Mouse (Mus musculus): ENCODE data around the gene Wnk3. TPM values are rescaled to one million over a fixed set of nuclear protein-coding genes. Genes with fewer than 3 reads are reported as not detected.
A peak's percentile ranks its signal among the peaks of the same experiment; 100 is the strongest.

Wnk3 gene
- polyA plus RNA-seq, 1 experiment from 2014 or later, result 4.3 TPM

DNA sequence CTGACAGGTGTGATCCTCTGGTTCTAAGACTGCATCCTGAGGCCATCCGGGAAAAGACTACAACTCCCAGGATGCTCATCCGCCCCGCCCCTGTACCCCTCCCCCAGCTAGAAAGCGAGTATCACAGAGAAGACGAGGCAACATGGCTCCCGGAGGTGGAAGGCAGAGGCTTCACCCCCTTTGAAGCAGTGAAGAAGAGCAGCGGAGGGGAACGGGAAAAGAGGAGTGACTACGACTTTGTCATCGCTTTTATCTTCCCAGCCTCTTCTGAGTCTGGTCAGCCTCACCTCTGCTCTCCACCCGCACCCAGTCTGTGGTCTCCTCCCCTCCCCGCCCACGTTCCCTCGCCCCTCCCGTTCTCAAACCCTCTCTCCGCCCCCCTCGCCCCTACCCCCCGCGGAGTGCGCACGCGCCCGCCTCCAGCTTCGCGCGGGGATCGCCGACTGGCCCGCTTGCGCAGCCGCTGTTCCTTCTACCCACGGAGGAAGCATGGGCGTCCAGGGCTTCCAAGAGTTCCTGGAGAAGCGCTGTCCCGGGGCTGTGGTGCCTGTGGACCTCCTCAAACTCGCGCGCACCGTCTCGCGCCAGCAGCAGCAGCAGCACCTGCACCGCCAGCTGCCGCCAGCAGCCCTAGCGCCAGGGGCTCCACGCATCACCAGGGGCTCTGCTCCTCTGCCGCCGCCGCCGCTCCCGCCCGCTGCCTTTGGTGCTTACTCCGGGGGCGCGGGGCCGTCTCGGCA, 146.1 kb downstream of the Wnk3 start, which contains the start of gene Fam120c:
TSS of gene Fam120c (plus strand) at position 415 of the 740 bp plus-strand sequence.
- Histone ChIP-seq H3K9ac (ENCODE audit: low read depth, low read length) (peak within 1 kb of the TSS; percentile 66), H3K4me2 (replicated peaks; ENCODE audit: low read depth, low read length) (peak within 1 kb of the TSS; percentile 62), H3K4me3 (ENCODE audit: low read length) (peak within 1 kb of the TSS; percentile 67), H3K27me3 (ENCODE audit: control insufficient read depth, insufficient read depth, low read length) (no peaks in the 10 kb centered on the region), H3K27ac (ENCODE audit: low read depth, low read length) (peak within 1 kb of the TSS; percentile 62; the same call in 1 of the 2 replicates), H3K36me3 (ENCODE audit: control insufficient read depth, insufficient read depth, low read length) (no peaks in the 10 kb centered on the region), H3K4me1 (ENCODE audit: control insufficient read depth, insufficient read depth, low read length) (no peaks in the 10 kb centered on the region), H3K9me3 (ENCODE audit: control insufficient read depth, low read length) (no peaks in the 10 kb centered on the region)
- 27% methylated on average over 46 of the region's 56 CpGs for WGBS
- peak; percentile 96 for ATAC-seq (ENCODE audit: low FRiP score, low TSS enrichment)

DNA sequence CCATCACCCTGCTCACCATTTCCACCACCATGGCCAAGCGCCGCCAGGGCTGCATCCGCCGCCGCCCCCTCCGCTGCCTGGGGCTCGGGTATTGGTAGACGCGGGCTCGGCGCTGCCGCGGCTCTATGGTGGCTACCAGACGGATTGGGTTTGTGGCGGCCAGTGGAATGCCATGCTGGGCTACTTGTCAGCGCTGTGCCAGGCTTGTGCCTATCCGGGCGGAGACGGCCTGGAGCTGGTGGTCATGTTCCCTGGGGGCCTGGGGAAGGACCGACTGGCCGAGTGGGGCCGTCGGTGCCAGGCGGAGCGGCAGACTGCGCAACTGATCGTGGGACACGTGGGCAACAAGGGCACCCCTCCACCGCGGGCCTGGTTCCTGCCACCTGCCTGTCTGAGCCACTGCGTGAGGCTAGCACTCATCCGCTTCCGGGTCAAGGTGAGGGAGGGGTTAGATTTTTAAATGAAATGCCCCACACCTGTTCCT, 146.7 kb downstream of the Wnk3 start:
- peak overlapping the region; percentile 66 for H3K9ac ChIP-seq (ENCODE audit: low read depth, low read length)
- H3K36me3 ChIP-seq (ENCODE audit: control insufficient read depth, insufficient read depth, low read length), result no peaks in the 10 kb centered on the region
- H3K4me1 ChIP-seq (ENCODE audit: control insufficient read depth, insufficient read depth, low read length), result no peaks in the 10 kb centered on the region
- H3K9me3 ChIP-seq (ENCODE audit: control insufficient read depth, low read length), result no peaks in the 10 kb centered on the region
- peak overlapping the region; percentile 62; the same call in 1 of the 2 replicates for H3K27ac ChIP-seq (ENCODE audit: low read depth, low read length)
- peak overlapping the region; percentile 67 for H3K4me3 ChIP-seq (ENCODE audit: low read length)
- ATAC-seq (ENCODE audit: low FRiP score, low TSS enrichment), result peak; percentile 60
- H3K4me2 ChIP-seq (replicated peaks; ENCODE audit: low read depth, low read length), result peak overlapping the region; percentile 62
- 19% methylated on average over 28 of the region's 33 CpGs for WGBS
- no peaks in the 10 kb centered on the region for H3K27me3 ChIP-seq (ENCODE audit: control insufficient read depth, insufficient read depth, low read length)

DNA sequence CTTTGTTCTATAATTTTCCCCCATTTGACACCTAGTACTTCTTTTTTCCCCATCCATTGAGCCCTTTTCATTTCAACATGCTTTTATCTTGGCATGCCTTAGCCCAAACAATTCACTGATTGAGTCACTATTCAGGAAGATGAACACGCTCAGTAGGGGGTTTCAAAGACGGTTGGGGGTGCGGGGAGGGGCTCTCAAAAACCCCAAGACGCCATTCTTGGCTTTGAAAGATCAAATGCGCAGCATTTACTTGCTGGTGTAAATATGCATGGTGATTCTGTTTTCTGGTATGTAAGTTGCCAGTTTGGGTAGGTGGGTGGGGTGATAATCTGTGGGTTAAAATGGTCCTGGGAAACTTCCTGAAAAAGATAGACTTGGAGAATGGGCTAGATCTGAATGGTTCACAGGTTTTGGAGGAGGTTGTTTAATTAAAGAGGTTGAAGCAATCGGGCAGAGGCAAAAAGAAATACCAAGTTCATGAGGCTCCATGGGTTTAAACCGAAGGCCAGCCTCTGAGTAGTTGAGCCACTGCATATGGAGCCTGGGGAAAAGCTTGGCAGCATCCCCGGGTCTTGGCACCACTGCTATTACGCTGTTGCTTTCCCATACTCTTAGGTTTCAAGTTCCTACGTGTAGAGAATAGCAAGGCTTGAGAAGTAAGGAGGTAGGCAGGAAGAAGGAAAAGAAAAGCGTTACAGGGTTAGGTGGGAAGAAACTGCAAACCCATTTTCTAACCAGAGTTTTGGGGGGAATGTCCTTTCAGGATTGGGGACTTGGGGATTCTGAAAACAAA, 147.7 kb downstream of the Wnk3 start:
- H3K27me3 ChIP-seq (ENCODE audit: control insufficient read depth, insufficient read depth, low read length), result no peaks in the 10 kb centered on the region
- no peak for ATAC-seq (ENCODE audit: low FRiP score, low TSS enrichment)
- 0 out of 2 replicates have a peak overlapping the region, but pooled peaks have one; percentile 66 for H3K9ac ChIP-seq (ENCODE audit: low read depth, low read length)

DNA sequence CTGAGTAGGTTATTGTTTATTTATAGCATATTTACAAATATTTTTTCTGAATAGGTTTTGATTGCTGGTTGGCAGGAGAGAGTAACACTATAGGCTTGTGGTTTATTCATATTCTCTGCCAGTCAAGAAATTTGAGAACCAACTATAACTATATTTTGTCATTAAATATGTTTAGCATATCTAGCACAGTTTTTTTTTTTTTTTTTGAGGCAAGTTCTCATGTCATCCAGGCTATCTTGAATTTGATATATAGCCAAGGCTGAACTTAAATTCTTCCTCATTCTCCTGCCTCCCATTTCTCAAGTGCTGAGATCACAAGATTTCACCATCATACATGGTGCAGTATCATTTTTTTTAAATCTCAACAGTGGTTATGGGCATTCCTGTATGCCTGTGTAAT, 149.4 kb downstream of the Wnk3 start:
- H3K4me1 ChIP-seq (ENCODE audit: control insufficient read depth, insufficient read depth, low read length), result no peaks in the 10 kb centered on the region
- no peak overlapping the region for H3K27ac ChIP-seq (ENCODE audit: low read depth, low read length)
- no peaks in the 10 kb centered on the region for H3K9me3 ChIP-seq (ENCODE audit: control insufficient read depth, low read length)
- H3K27me3 ChIP-seq (ENCODE audit: control insufficient read depth, insufficient read depth, low read length), result no peaks in the 10 kb centered on the region
- H3K4me2 ChIP-seq (replicated peaks; ENCODE audit: low read depth, low read length), result no peak overlapping the region
- no peak overlapping the region for H3K4me3 ChIP-seq (ENCODE audit: low read length)
- no peak overlapping the region for H3K9ac ChIP-seq (ENCODE audit: low read depth, low read length)
- H3K36me3 ChIP-seq (ENCODE audit: control insufficient read depth, insufficient read depth, low read length), result no peaks in the 10 kb centered on the region
- no peak for ATAC-seq (ENCODE audit: low FRiP score, low TSS enrichment)

More for the DNA sequence above, 147.7 kb downstream of the Wnk3 start:
- peak overlapping the region; percentile 62 for H3K4me2 ChIP-seq (replicated peaks; ENCODE audit: low read depth, low read length)
- H3K9me3 ChIP-seq (ENCODE audit: control insufficient read depth, low read length), result no peaks in the 10 kb centered on the region
- 44% methylated on average over 11 of the region's 11 CpGs for WGBS
- no peaks in the 10 kb centered on the region for H3K4me1 ChIP-seq (ENCODE audit: control insufficient read depth, insufficient read depth, low read length)
- no peaks in the 10 kb centered on the region for H3K36me3 ChIP-seq (ENCODE audit: control insufficient read depth, insufficient read depth, low read length)
- H3K27ac ChIP-seq (ENCODE audit: low read depth, low read length), result no peak overlapping the region
- H3K4me3 ChIP-seq (ENCODE audit: low read length), result peak overlapping the region; percentile 67

DNA sequence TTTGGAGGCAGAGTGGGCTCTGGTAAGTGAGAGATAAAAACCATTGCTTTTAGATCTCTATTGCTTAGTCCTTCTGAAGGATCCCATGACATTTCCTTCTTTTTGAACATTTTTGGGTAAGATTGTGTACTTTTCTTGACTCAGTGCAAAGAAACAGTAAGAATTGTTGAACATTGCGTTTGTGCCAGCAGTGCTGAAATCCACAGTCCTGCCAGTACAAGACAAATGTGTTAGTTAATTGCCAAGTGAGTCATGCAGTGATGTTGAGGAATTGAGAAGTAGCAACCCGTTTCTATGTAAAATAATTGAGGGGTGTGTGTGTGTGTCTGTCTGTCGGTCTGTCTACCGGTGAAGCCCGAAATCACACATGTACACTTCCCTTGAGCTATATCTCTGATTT, 151.4 kb downstream of the Wnk3 start:
- no peaks in the 10 kb centered on the region for H3K27me3 ChIP-seq (ENCODE audit: control insufficient read depth, insufficient read depth, low read length)
- no peaks in the 10 kb centered on the region for H3K9me3 ChIP-seq (ENCODE audit: control insufficient read depth, low read length)
- no peaks in the 10 kb centered on the region for H3K4me1 ChIP-seq (ENCODE audit: control insufficient read depth, insufficient read depth, low read length)
- H3K9ac ChIP-seq (ENCODE audit: low read depth, low read length), result no peak overlapping the region
- no peak overlapping the region for H3K4me3 ChIP-seq (ENCODE audit: low read length)
- no peaks in the 10 kb centered on the region for H3K36me3 ChIP-seq (ENCODE audit: control insufficient read depth, insufficient read depth, low read length)
- 89% methylated on average over 5 of the region's 5 CpGs for WGBS
- H3K27ac ChIP-seq (ENCODE audit: low read depth, low read length), result no peak overlapping the region
- H3K4me2 ChIP-seq (replicated peaks; ENCODE audit: low read depth, low read length), result no peak overlapping the region
- ATAC-seq (ENCODE audit: low FRiP score, low TSS enrichment), result no peak

Other genes with a start within 250 kb of the Wnk3 start
- gene Gnl3l, start 180.8 kb upstream of the Wnk3 start, polyA plus RNA-seq (2014; fragmentation: Nextera tagmentation; extraction: Ambion mirVana), result 20.2 and 31.3 TPM in 2 replicates
- gene Fgd1, start 151.9 kb upstream of the Wnk3 start, polyA plus RNA-seq (2014; fragmentation: Nextera tagmentation; extraction: Ambion mirVana), result 16.4 and 18.2 TPM in 2 replicates
- 42.0 and 46.1 TPM in 2 replicates for gene Tsr2, start 101.5 kb upstream of the Wnk3 start, polyA plus RNA-seq (2014; fragmentation: Nextera tagmentation; extraction: Ambion mirVana)
- gene Fam120c, start 146.1 kb downstream of the Wnk3 start, polyA plus RNA-seq (2014; fragmentation: Nextera tagmentation; extraction: Ambion mirVana), result 2.8 and 4.8 TPM in 2 replicates